Mouse (Mus musculus) limb, embryonic 14.5 days (tissue): ENCODE measurements around the gene Tnfrsf9. TPM values are rescaled to one million over a fixed set of nuclear protein-coding genes. Genes with fewer than 3 reads are reported as not detected.

Experiments
- ATAC-seq: fragments of 200-750 bp; cut with Nextera tagmentation; 2 replicates; pipeline ENCODE4 v1.8.0; 2017; ENCODE audit warnings: low read depth, moderate number of reproducible peaks, moderate TSS enrichment; ENCODE audit not compliant: low FRiP score
- DNase-seq: peaks from one replicate; pipeline ENCODE4 v3.0.0-alpha.2; 2015; ENCODE audit warnings: low spot score
- H3K27ac ChIP-seq: fragments of 300-500 bp; sonication (generic); replicated peaks from 2 replicates; pipeline ENCODE4 v1.5.1; 2014; ENCODE audit warnings: low read depth, mild to moderate bottlenecking, low read length, moderate library complexity, mixed read lengths
- H3K27me3 ChIP-seq: fragments of 300-500 bp; sonication (generic); 2 replicates; pipeline ENCODE4 v1.6.1; 2014; ENCODE audit warnings: low read length, mixed read lengths; ENCODE audit not compliant: control insufficient read depth, insufficient read depth
- H3K36me3 ChIP-seq: fragments of 300-500 bp; sonication (generic); 2 replicates; pipeline ENCODE4 v1.6.1; 2014; ENCODE audit warnings: mild to moderate bottlenecking, low read length, moderate library complexity, mixed read lengths; ENCODE audit not compliant: control insufficient read depth, insufficient read depth
- H3K4me1 ChIP-seq: fragments of 300-500 bp; sonication (generic); 2 replicates; pipeline ENCODE4 v1.6.1; 2014; ENCODE audit warnings: antibody characterized with exemption, low read length, mixed read lengths; ENCODE audit not compliant: control insufficient read depth, insufficient read depth
- H3K4me2 ChIP-seq: fragments of 300-500 bp; sonication (generic); replicated peaks from 2 replicates; pipeline ENCODE4 v1.6.1; 2014; ENCODE audit warnings: low read depth, mild to moderate bottlenecking, low read length, moderate library complexity; ENCODE audit not compliant: severe bottlenecking
- H3K4me3 ChIP-seq: fragments of 300-500 bp; sonication (generic); replicated peaks from 2 replicates; pipeline ENCODE4 v1.5.1; 2014; ENCODE audit warnings: low read length
- H3K9ac ChIP-seq: fragments of 300-500 bp; sonication (generic); 2 replicates; pipeline ENCODE4 v1.6.1; 2014; ENCODE audit warnings: mild to moderate bottlenecking, low read depth, low read length, moderate library complexity; ENCODE audit not compliant: severe bottlenecking
- H3K9me3 ChIP-seq: fragments of 300-500 bp; sonication (generic); 2 replicates; pipeline ENCODE4 v1.6.1; 2016; ENCODE audit warnings: low read length; ENCODE audit not compliant: control insufficient read depth
- POLR2A ChIP-seq: fragments of 200-500 bp; IDR thresholded peaks from 2 replicates; pipeline ENCODE4 v1.8.0; 2012; ENCODE audit warnings: inconsistent platforms, mild to moderate bottlenecking, moderate library complexity, borderline replicate concordance; ENCODE audit not compliant: insufficient read depth, insufficient read length; ENCODE audit errors: extremely low read depth
- WGBS: fragments of 180-500 bp; shearing (Covaris S2); extraction: QIAGEN DNeasy Blood & Tissue Kit; methylation state at CpG from one replicate; pipeline ENCODE4 v1.1.7; 2014; 5-methylcytosine and 5-hydroxymethylcytosine counted together
- polyA plus RNA-seq, 2 experiments: library from polyadenylated mRNA; depleted of rRNA in 1 of 2; stranded (reverse) in 1 of 2; unstranded in 1 of 2; fragments of >200 nt; fragmentation: Nextera tagmentation in 1 of 2; extraction: Ambion mirVana in 1 of 2; gene quantifications; 2 replicates each; pipeline versions ENCODE4 v1.2.1 to v1.2.3; 2012 to 2014

The Tnfrsf9 gene
- polyA plus RNA-seq, 2 experiments = 0.08 to 0.80 TPM

GRCm38 (mm10) chr4:150978156-150978910, 64.0 kb downstream of the Tnfrsf9 start:
- H3K27me3 ChIP-seq = no peaks in the 10 kb centered on the region
- ATAC-seq (no peak), DNase-seq (no peak)
- H3K9ac ChIP-seq = no peak overlapping the region
- no peaks in the 10 kb centered on the region for H3K4me1 ChIP-seq
- no peaks in the 10 kb centered on the region for H3K36me3 ChIP-seq
- TF ChIP-seq POLR2A = no peak
- no peak overlapping the region for H3K27ac ChIP-seq
- 86% methylated on average over 21 of the region's 21 CpGs for WGBS
- no peaks in the 10 kb centered on the region for H3K9me3 ChIP-seq
- H3K4me3 ChIP-seq = no peak overlapping the region
- no peak overlapping the region for H3K4me2 ChIP-seq

GRCm38 (mm10) chr4:150979455-150979854, 65.1 kb downstream of the Tnfrsf9 start:
- H3K9me3 ChIP-seq = no peaks in the 10 kb centered on the region
- 71% methylated on average over 9 of the region's 9 CpGs for WGBS
- DNase-seq (no peak), ATAC-seq (no peak)
- no peaks in the 10 kb centered on the region for H3K36me3 ChIP-seq
- H3K4me3 ChIP-seq = no peak overlapping the region
- no peak overlapping the region for H3K9ac ChIP-seq
- no peaks in the 10 kb centered on the region for H3K4me1 ChIP-seq
- TF ChIP-seq POLR2A = no peak
- no peaks in the 10 kb centered on the region for H3K27me3 ChIP-seq
- no peak overlapping the region for H3K4me2 ChIP-seq
- H3K27ac ChIP-seq = no peak overlapping the region

GRCm38 (mm10) chr4:150980153-150980552, 65.8 kb downstream of the Tnfrsf9 start:
- 89% methylated on average over 5 of the region's 5 CpGs for WGBS
- no peak overlapping the region for H3K27ac ChIP-seq
- no peak for ATAC-seq
- H3K9ac ChIP-seq = no peak overlapping the region
- TF ChIP-seq POLR2A = no peak
- H3K4me3 ChIP-seq = no peak overlapping the region
- no peaks in the 10 kb centered on the region for H3K27me3 ChIP-seq
- DNase-seq = no peak
- no peaks in the 10 kb centered on the region for H3K36me3 ChIP-seq
- H3K4me1 ChIP-seq = no peaks in the 10 kb centered on the region
- H3K9me3 ChIP-seq = no peaks in the 10 kb centered on the region
- no peak overlapping the region for H3K4me2 ChIP-seq

GRCm38 (mm10) chr4:150990148-150990547, 75.8 kb downstream of the Tnfrsf9 start:
- no peak for TF ChIP-seq POLR2A
- Histone ChIP-seq H3K36me3 (no peaks in the 10 kb centered on the region), H3K9ac (no peak overlapping the region), H3K4me1 (no peaks in the 10 kb centered on the region), H3K4me3 (no peak overlapping the region), H3K9me3 (no peaks in the 10 kb centered on the region), H3K4me2 (no peak overlapping the region), H3K27ac (no peak overlapping the region), H3K27me3 (no peaks in the 10 kb centered on the region)
- ATAC-seq (no peak), DNase-seq (no peak)
- WGBS = 40% methylated on average over 6 of the region's 6 CpGs

Other genes starting within 250 kb of the Tnfrsf9 start
- 20.2 and 22.3 TPM in 2 replicates for gene Errfi1, start 60.6 kb upstream of the Tnfrsf9 start, polyA plus RNA-seq (2012; rRNA removed)
- gene Errfi1, start 60.6 kb upstream of the Tnfrsf9 start, polyA plus RNA-seq (2014; fragmentation: Nextera tagmentation; extraction: Ambion mirVana) = 23.9 and 27.2 TPM in 2 replicates
- gene Park7, start 125 bp upstream of the Tnfrsf9 start, polyA plus RNA-seq (2012; rRNA removed) = 223 and 296 TPM in 2 replicates
- 415 and 416 TPM in 2 replicates for gene Park7, start 125 bp upstream of the Tnfrsf9 start, polyA plus RNA-seq (2014; fragmentation: Nextera tagmentation; extraction: Ambion mirVana)
- gene Uts2, start 82.5 kb downstream of the Tnfrsf9 start, polyA plus RNA-seq (2012; rRNA removed) = not detected in 2 replicates
- not detected in 2 replicates for gene Uts2, start 82.5 kb downstream of the Tnfrsf9 start, polyA plus RNA-seq (2014; fragmentation: Nextera tagmentation; extraction: Ambion mirVana)
- gene Per3, start 130.1 kb downstream of the Tnfrsf9 start, polyA plus RNA-seq (2012; rRNA removed) = 7.8 and 10.4 TPM in 2 replicates
- 6.1 and 6.9 TPM in 2 replicates for gene Per3, start 130.1 kb downstream of the Tnfrsf9 start, polyA plus RNA-seq (2014; fragmentation: Nextera tagmentation; extraction: Ambion mirVana)
- gene Vamp3, start 143.4 kb downstream of the Tnfrsf9 start, polyA plus RNA-seq (2012; rRNA removed) = 93.0 and 94.8 TPM in 2 replicates
- gene Vamp3, start 143.4 kb downstream of the Tnfrsf9 start, polyA plus RNA-seq (2014; fragmentation: Nextera tagmentation; extraction: Ambion mirVana) = 50.7 and 55.1 TPM in 2 replicates
- not detected in 2 replicates for gene Gm13090, start 175.0 kb downstream of the Tnfrsf9 start, polyA plus RNA-seq (2012; rRNA removed)
- gene Gm13090, start 175.0 kb downstream of the Tnfrsf9 start, polyA plus RNA-seq (2014; fragmentation: Nextera tagmentation; extraction: Ambion mirVana) = not detected in 2 replicates